Mouse (Mus musculus) neural tube, embryonic 11.5 days (tissue): ENCODE results near the gene Wdr17. TPM values are rescaled to one million over a fixed set of nuclear protein-coding genes. Genes with fewer than 3 reads are reported as not detected.
A peak's percentile ranks its signal among the peaks of the same experiment; 100 is the strongest.
"Not testable (repeated sequence)": the region's sequence is repeated elsewhere in the genome, so short reads cannot be mapped to it uniquely, and the experiment has no call there.

Source experiments
- ATAC-seq: fragments of 200-750 bp; cut with Nextera tagmentation; 2 replicates; pipeline ENCODE4 v1.8.0; 2017; ENCODE audit warnings: moderate number of reproducible peaks, mild to moderate bottlenecking, moderate TSS enrichment, moderate library complexity; ENCODE audit not compliant: insufficient read depth, low FRiP score, low TSS enrichment
- DNase-seq: peaks from one replicate; pipeline ENCODE4 v3.0.0-alpha.2; 2015; ENCODE audit warnings: low spot score
- H3K27ac ChIP-seq: fragments of 300-500 bp; sonication (generic); 2 replicates; pipeline ENCODE4 v1.5.1; 2014; ENCODE audit warnings: low read depth, mild to moderate bottlenecking, low read length
- H3K27me3 ChIP-seq: fragments of 300-500 bp; sonication (generic); 2 replicates; pipeline ENCODE4 v1.6.1; 2014; ENCODE audit warnings: mild to moderate bottlenecking, low read length, mixed read lengths; ENCODE audit not compliant: control insufficient read depth, insufficient read depth
- H3K36me3 ChIP-seq: fragments of 300-500 bp; sonication (generic); 2 replicates; pipeline ENCODE4 v1.6.1; 2014; ENCODE audit warnings: mild to moderate bottlenecking, low read length, moderate library complexity, mixed read lengths; ENCODE audit not compliant: control insufficient read depth, insufficient read depth
- H3K4me1 ChIP-seq: fragments of 300-500 bp; sonication (generic); 2 replicates; pipeline ENCODE4 v1.6.1; 2014; ENCODE audit warnings: low read length, mixed read lengths; ENCODE audit not compliant: control insufficient read depth, insufficient read depth
- H3K4me2 ChIP-seq: fragments of 300-500 bp; sonication (generic); 2 replicates; pipeline ENCODE4 v1.6.1; 2014; ENCODE audit warnings: low read depth, mild to moderate bottlenecking, moderate library complexity
- H3K4me3 ChIP-seq: fragments of 300-500 bp; sonication (generic); 2 replicates; pipeline ENCODE4 v1.5.1; 2014; ENCODE audit warnings: low read depth, low read length
- H3K9ac ChIP-seq: fragments of 300-500 bp; sonication (generic); 2 replicates; pipeline ENCODE4 v1.6.1; 2014; ENCODE audit warnings: mild to moderate bottlenecking, low read length
- H3K9me3 ChIP-seq: fragments of 300-500 bp; sonication (generic); 2 replicates; pipeline ENCODE4 v1.6.1; 2016; ENCODE audit warnings: low read length; ENCODE audit not compliant: control insufficient read depth
- WGBS: fragments of 180-500 bp; shearing (Covaris S2); extraction: QIAGEN DNeasy Blood & Tissue Kit; methylation state at CpG from one replicate; pipeline ENCODE4 v1.1.7; 2014; 5-methylcytosine and 5-hydroxymethylcytosine counted together
- polyA plus RNA-seq: library from polyadenylated mRNA; unstranded; fragments of >200 nt; fragmentation: Nextera tagmentation; extraction: Ambion mirVana; gene quantifications from 2 replicates; pipeline ENCODE4 v1.2.1, GENCODE M21; 2014

Wdr17 gene
- polyA plus RNA-seq, 1 experiment from 2014 or later = 2.9 TPM

DNA sequence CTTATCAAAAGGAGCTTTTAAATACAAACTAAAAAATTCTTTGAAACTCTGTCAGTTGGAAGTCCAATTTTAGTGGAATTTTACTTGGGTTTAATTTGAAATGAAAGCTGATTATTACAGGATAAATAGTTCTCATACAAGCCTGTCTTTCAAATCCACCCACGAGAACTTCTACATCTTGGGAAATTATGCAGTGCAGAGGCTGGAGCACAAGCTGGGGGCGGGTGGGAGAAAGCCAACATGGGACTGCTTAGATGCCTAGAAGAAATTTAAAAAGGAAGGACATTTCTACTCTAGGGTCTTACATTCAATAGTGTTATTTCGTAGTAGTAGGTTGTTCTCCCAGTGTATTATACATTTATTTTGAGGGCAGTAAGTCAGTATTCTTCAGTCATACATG, 219.2 kb downstream of the Wdr17 start:
- Histone ChIP-seq H3K36me3 (no peaks in the 10 kb centered on the region), H3K4me2 (no peak overlapping the region), H3K27me3 (no peaks in the 10 kb centered on the region), H3K4me3 (no peak overlapping the region), H3K4me1 (no peaks in the 10 kb centered on the region), H3K9me3 (no peaks in the 10 kb centered on the region), H3K9ac (no peak overlapping the region), H3K27ac (no peak overlapping the region)
- 74% methylated on average over 3 of the region's 3 CpGs for WGBS
- ATAC-seq = no peak
- no peak for DNase-seq

- Histone ChIP-seq H3K9ac (no peak overlapping the region), H3K4me1 (no peaks in the 10 kb centered on the region), H3K27ac (no peak overlapping the region), H3K36me3 (no peaks in the 10 kb centered on the region), H3K27me3 (no peaks in the 10 kb centered on the region), H3K9me3 (no peaks in the 10 kb centered on the region), H3K4me2 (no peak overlapping the region), H3K4me3 (no peak overlapping the region)
- peak; percentile 38; the same call in 1 of the 2 replicates for ATAC-seq
- DNase-seq = peak; percentile 12
- 46% methylated on average over 5 of the region's 5 CpGs for WGBS
Measured at GRCm38 (mm10) chr8:54660675-54661074, 226.3 kb downstream of the Wdr17 start.

DNA sequence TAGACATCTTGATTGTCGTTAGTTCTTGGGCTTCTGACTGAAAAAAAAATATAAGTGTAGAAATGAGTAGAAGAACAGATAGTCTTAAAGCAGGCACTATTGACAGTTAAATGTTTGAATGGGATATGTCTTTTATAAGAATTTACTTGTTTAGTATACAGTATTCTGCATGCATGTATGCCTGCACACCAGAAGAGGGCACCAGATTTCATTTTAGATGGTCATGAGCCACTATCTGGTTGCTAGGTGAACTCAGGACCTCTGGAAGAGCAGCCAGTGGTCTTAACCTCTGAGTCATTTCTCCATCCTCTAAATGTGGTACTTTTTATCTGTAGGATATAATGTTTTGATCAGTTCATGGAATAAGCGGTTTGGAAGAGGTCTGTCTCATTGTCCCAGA, 227.3 kb downstream of the Wdr17 start:
- H3K27ac ChIP-seq = no peak overlapping the region
- H3K4me3 ChIP-seq = no peak overlapping the region
- H3K27me3 ChIP-seq = no peaks in the 10 kb centered on the region
- DNase-seq = no peak
- 85% methylated on average over 2 of the region's 2 CpGs for WGBS
- no peaks in the 10 kb centered on the region for H3K4me1 ChIP-seq
- no peaks in the 10 kb centered on the region for H3K9me3 ChIP-seq
- ATAC-seq = no peak
- H3K9ac ChIP-seq = no peak overlapping the region
- no peaks in the 10 kb centered on the region for H3K36me3 ChIP-seq
- H3K4me2 ChIP-seq = no peak overlapping the region

DNA sequence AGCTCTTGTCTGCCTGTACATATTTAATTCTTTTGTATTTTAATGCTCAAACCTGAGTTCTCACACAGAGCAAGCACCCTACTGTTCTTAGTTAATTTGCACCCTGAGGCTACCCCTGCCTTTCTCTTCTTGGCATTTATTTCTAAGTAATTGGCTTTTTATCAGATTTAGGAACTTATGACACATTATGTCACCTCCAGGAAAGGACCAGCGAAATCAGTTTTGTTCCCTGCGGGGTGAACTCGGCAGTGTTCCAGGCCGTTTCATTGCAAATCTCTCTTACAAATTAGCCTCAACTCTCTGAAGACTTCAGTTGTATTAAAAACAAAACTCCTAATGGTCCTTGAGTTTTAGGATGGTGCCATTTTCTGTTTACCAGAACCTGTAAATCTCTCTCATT, 248.3 kb downstream of the Wdr17 start:
- WGBS = 86% methylated on average over 4 of the region's 4 CpGs
- H3K4me1 ChIP-seq = no peaks in the 10 kb centered on the region
- no peak overlapping the region for H3K9ac ChIP-seq
- DNase-seq (no peak), ATAC-seq (no peak)
- H3K36me3 ChIP-seq = no peaks in the 10 kb centered on the region
- H3K4me2 ChIP-seq = no peak overlapping the region
- H3K27ac ChIP-seq = no peak overlapping the region
- H3K27me3 ChIP-seq = no peaks in the 10 kb centered on the region
- H3K4me3 ChIP-seq = no peak overlapping the region
- no peaks in the 10 kb centered on the region for H3K9me3 ChIP-seq

GRCm38 (mm10) chr8:54616710-54617109, 270.3 kb downstream of the Wdr17 start:
- not testable (repeated sequence) for H3K4me1 ChIP-seq, H3K36me3 ChIP-seq, H3K27ac ChIP-seq, H3K27me3 ChIP-seq, H3K4me3 ChIP-seq, H3K9ac ChIP-seq, ATAC-seq, H3K9me3 ChIP-seq, DNase-seq, H3K4me2 ChIP-seq
- WGBS = 88% methylated on average over 17 of the region's 17 CpGs

DNA sequence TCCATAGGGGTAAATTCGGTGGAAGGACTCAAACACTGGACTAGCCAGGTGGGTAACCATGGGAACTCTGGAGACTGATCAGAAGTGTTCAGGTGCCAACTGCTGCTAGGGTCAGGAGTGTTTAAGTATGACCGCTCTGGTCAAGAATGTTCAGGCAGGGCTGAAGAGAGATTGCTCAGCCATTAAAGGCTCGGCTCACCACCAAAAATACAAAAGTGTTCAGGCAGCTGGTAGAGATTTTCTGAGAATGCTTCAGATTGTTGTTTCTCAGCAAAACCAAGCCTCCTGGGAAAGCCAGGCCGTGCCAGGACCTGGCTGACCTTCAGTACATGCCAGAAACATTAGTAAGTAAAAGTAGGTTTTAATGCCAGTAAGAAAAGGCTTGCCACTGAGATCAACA, 276.7 kb downstream of the Wdr17 start:
- 78% methylated on average over 4 of the region's 4 CpGs for WGBS
- Histone ChIP-seq H3K27me3 (no peaks in the 10 kb centered on the region), H3K36me3 (no peaks in the 10 kb centered on the region), H3K27ac (no peak overlapping the region), H3K4me3 (no peak overlapping the region), H3K4me2 (no peak overlapping the region), H3K9ac (no peak overlapping the region), H3K9me3 (no peaks in the 10 kb centered on the region), H3K4me1 (no peaks in the 10 kb centered on the region)
- DNase-seq = no peak
- ATAC-seq = no peak

- ATAC-seq = no peak
- H3K27ac ChIP-seq = no peak overlapping the region
Measured at GRCm38 (mm10) chr8:54609336-54609735, 277.6 kb downstream of the Wdr17 start.

DNA sequence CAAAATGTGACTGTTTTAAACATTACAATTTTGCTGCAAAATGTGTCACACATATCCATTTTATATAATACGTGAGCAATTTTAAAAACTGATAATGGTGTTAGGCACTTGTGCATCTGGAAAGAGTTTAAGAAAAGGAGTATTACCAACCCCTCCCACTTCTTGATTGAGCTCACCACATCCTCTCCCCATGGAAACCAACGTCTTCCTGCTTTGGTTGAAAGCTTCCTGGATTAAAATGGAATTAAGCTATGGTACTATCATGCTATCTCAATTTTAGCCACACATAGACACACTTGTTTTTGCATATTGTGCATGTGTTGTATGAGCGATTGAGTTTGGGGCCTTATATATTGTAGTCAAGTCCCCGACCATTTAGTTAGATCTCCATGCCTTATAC, 283.5 kb downstream of the Wdr17 start:
- no peak overlapping the region for H3K9ac ChIP-seq
- H3K27ac ChIP-seq = no peak overlapping the region
- whole genome bisulfite sequencing = 83% methylated on average over 4 of the region's 4 CpGs

More at GRCm38 (mm10) chr8:54609336-54609735, 277.6 kb downstream of the Wdr17 start:
- H3K9ac ChIP-seq = no peak overlapping the region
- no peak for DNase-seq
- H3K4me2 ChIP-seq = no peak overlapping the region
- 86% methylated on average over 2 of the region's 2 CpGs for WGBS
- H3K27me3 ChIP-seq = no peaks in the 10 kb centered on the region
- no peaks in the 10 kb centered on the region for H3K9me3 ChIP-seq
- H3K4me3 ChIP-seq = no peak overlapping the region
- H3K36me3 ChIP-seq = no peaks in the 10 kb centered on the region
- H3K4me1 ChIP-seq = no peaks in the 10 kb centered on the region

DNA sequence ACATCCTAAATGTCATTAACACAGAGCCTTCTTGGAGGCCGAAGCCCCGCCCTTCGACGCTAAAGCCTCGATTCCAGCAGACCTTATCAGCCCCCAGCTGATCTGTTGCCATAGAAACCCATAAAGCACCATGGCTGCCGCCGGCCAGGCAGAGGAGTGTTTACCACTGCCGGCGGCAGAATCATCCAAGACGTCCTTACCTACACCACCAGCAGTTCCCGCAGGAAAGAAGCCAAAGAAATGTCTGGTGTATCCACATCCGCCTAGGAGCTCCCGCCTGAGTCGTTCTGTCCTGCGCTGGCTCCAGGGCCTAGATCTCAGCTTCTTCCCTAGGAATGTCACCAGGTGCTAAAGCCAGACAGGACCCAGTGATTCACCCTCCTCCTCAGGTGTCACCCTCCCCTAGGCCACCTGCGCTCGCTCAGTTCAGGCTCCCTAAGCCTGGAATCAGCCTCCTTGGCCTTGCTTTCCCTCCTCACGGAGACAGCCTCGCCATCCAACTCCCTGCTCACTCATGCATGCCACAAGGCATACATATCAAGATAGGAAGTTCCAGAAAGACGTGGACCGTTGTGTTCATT, 286.2 kb downstream of the Wdr17 start, which contains the start of gene Spata4:
Gene Spata4 (plus strand): TSS at position 111 of the 581 bp plus-strand sequence.
- no peaks in the 10 kb centered on the region for H3K36me3 ChIP-seq
- peak within 1 kb of the TSS; percentile 50 for H3K4me2 ChIP-seq
- ATAC-seq = peak; percentile 91
- peak within 1 kb of the TSS; percentile 24 for H3K4me3 ChIP-seq
- 10% methylated on average over 21 of the region's 21 CpGs for WGBS
- H3K9me3 ChIP-seq = no peaks in the 10 kb centered on the region
- DNase-seq = peak; percentile 69
- peak within 1 kb of the TSS; percentile 5; the same call in 1 of the 2 replicates for H3K9ac ChIP-seq
- no peaks in the 10 kb centered on the region for H3K4me1 ChIP-seq
- no peak within 1 kb of the TSS for H3K27ac ChIP-seq
- H3K27me3 ChIP-seq = no peaks in the 10 kb centered on the region

More for the DNA sequence above, 283.5 kb downstream of the Wdr17 start:
- Histone ChIP-seq H3K4me3 (no peak overlapping the region), H3K36me3 (no peaks in the 10 kb centered on the region), H3K9me3 (no peaks in the 10 kb centered on the region), H3K27me3 (no peaks in the 10 kb centered on the region), H3K4me1 (no peaks in the 10 kb centered on the region), H3K4me2 (no peak overlapping the region)
- DNase-seq (no peak), ATAC-seq (no peak)
